Mouse (Mus musculus) midbrain, embryonic 15.5 days (tissue): ENCODE measurements at regions not wholly inside any gene's neighbourhood (a gene's known extent, or its start where the extent isn't known, plus 50 kb on each side); places are given as distances from the start of the nearest gene placed in this dataset.

Experiments used
- ATAC-seq: fragments of 200-750 bp; cut with Nextera tagmentation; replicated peaks from 2 replicates; pipeline ENCODE4 v1.8.0; 2017; ENCODE audit warnings: moderate TSS enrichment
- H3K27ac ChIP-seq: fragments of 300-500 bp; sonication (generic); 2 replicates; pipeline ENCODE4 v1.5.1; 2015; ENCODE audit warnings: mild to moderate bottlenecking, inconsistent platforms
- H3K27me3 ChIP-seq: fragments of 300-500 bp; sonication (generic); replicated peaks from 2 replicates; pipeline ENCODE4 v1.6.1; 2015; ENCODE audit warnings: inconsistent platforms
- H3K36me3 ChIP-seq: fragments of 300-500 bp; sonication (generic); replicated peaks from 2 replicates; pipeline ENCODE4 v1.6.1; 2015; ENCODE audit warnings: inconsistent platforms
- H3K4me1 ChIP-seq: fragments of 300-500 bp; sonication (generic); 2 replicates; pipeline ENCODE4 v1.6.1; 2015; ENCODE audit warnings: inconsistent platforms
- H3K4me2 ChIP-seq: fragments of 300-500 bp; sonication (generic); 2 replicates; pipeline ENCODE4 v1.6.1; 2015; ENCODE audit warnings: inconsistent platforms, mild to moderate bottlenecking, moderate library complexity
- H3K4me3 ChIP-seq: fragments of 300-500 bp; sonication (generic); 2 replicates; pipeline ENCODE4 v1.5.1; 2015; ENCODE audit warnings: mild to moderate bottlenecking, inconsistent platforms
- H3K9ac ChIP-seq: fragments of 300-500 bp; sonication (generic); 2 replicates; pipeline ENCODE4 v1.6.1; 2015; ENCODE audit warnings: mild to moderate bottlenecking, inconsistent platforms
- H3K9me3 ChIP-seq: fragments of 300-500 bp; sonication (generic); 2 replicates; pipeline ENCODE4 v1.6.1; 2016; ENCODE audit warnings: inconsistent platforms
- WGBS: fragments of 180-500 bp; shearing (Covaris S2); methylation state at CpG from one replicate; pipeline ENCODE4 v1.1.7; 2015; ENCODE audit warnings: mixed read lengths; 5-methylcytosine and 5-hydroxymethylcytosine counted together

DNA sequence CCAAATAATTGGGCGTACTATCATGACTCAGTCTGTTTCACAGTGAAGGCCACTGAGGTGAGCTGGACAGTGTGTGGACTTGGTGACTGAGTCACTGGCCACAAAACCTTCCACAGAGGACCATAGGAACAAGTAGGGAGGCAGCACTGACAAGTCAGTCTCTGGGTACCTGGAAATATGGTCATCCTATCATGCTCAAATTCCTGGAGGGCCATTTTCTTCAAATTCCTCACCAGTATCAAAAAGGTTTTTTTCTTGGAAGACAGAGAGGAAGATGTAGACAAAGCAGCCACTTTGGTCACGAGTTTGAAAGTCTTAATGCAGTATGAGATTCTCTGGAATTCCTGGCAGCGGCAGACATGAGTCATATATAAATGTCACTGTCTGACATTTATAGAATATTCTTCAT lies 101.8 kb upstream of the Rai14 start:
- H3K27ac ChIP-seq = no peak overlapping the region
- no peak overlapping the region for H3K9ac ChIP-seq
- no peak overlapping the region for H3K4me2 ChIP-seq
- no peaks in the 10 kb centered on the region for H3K36me3 ChIP-seq
- H3K27me3 ChIP-seq = no peaks in the 10 kb centered on the region
- no peak for ATAC-seq
- H3K4me1 ChIP-seq = no peaks in the 10 kb centered on the region
- WGBS = 83% methylated on average over 3 of the region's 3 CpGs
- no peaks in the 10 kb centered on the region for H3K9me3 ChIP-seq
- no peak overlapping the region for H3K4me3 ChIP-seq

GRCm38 (mm10) chr15:10818216-10818615 lies 103.8 kb upstream of the Rai14 start:
- Histone ChIP-seq H3K27me3 (no peaks in the 10 kb centered on the region), H3K9me3 (no peaks in the 10 kb centered on the region), H3K4me1 (no peaks in the 10 kb centered on the region), H3K36me3 (no peaks in the 10 kb centered on the region), H3K4me2 (no peak overlapping the region), H3K27ac (no peak overlapping the region), H3K4me3 (no peak overlapping the region), H3K9ac (no peak overlapping the region)
- whole genome bisulfite sequencing = 74% methylated on average over 6 of the region's 6 CpGs
- ATAC-seq = no peak; the same call in 1 of the 2 replicates

DNA sequence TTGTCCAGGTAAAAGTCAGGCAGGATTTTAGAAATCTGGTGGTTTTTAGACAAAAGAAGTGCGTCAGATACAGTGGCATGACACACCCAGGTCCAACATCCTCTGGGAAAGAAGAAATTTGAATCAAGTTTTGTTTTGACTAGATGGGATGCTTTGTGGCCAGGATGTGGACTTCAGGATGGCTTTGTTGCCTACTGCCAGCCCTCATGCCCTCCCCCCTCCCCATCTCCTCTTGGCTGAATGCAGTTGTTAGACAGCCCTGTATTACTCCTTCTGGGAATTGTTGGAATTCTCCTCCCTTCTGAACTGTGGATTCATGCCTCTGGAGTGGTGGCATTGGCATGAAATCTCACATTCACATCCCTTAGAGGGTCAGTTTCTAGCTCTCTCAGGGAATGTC lies 104.3 kb upstream of the Rai14 start:
- ATAC-seq = no peak
- H3K4me3 ChIP-seq = no peak overlapping the region
- H3K36me3 ChIP-seq = no peaks in the 10 kb centered on the region
- 70% methylated on average over 1 of the region's 1 CpGs for WGBS
- no peaks in the 10 kb centered on the region for H3K27me3 ChIP-seq
- H3K9me3 ChIP-seq = no peaks in the 10 kb centered on the region
- H3K9ac ChIP-seq = no peak overlapping the region
- H3K4me2 ChIP-seq = no peak overlapping the region
- H3K4me1 ChIP-seq = peaks cover under 1% of the 10 kb centered on the region; the same call in 1 of the 2 replicates
- no peak overlapping the region for H3K27ac ChIP-seq

DNA sequence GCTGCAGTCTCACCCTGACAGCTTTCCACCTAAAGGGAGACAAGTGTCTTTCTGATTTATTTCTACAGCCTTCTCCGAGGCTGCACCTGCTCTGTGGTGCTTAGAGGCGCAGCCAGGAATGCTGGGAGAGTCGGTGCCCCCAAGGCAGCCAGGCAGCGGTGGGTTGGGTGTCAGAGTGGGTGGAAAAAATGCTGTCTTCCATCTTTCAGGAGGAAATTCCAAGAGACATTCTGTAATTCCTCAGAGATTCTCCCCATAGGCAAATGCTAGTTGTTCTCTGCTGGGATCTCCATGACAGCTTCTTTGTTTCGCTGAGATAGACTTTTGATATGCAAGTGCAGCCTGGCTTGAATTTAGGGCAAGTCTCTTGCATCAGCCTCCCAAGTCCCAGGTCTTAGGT lies 109.5 kb upstream of the Rai14 start:
- no peaks in the 10 kb centered on the region for H3K27me3 ChIP-seq
- ATAC-seq = no peak
- H3K4me2 ChIP-seq = no peak overlapping the region
- no peak overlapping the region for H3K27ac ChIP-seq
- H3K36me3 ChIP-seq = no peaks in the 10 kb centered on the region
- H3K9ac ChIP-seq = no peak overlapping the region
- no peaks in the 10 kb centered on the region for H3K9me3 ChIP-seq
- H3K4me1 ChIP-seq = peaks cover 3% of the 10 kb centered on the region; the same call in 1 of the 2 replicates
- 78% methylated on average over 5 of the region's 5 CpGs for WGBS
- no peak overlapping the region for H3K4me3 ChIP-seq

DNA sequence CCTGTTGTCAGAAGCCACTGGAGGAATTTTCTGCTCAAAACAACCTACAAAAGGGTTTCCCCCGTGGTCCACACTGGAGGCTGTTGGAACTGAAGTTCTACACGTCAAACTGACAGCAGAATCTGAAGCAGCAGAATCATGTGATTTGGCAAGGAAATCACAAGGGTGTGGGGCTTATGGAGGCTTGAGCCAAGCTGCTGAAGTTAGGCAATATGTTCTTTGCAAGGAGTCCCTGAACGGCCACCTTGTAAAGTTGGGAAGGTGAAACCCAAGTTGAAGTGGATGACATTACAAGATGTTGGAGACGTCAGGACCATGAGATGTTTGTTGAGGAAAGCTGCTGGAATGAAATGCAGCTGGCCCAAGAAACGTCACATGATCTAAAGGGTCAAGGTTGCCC lies 115.2 kb upstream of the Rai14 start:
- H3K4me2 ChIP-seq = no peak overlapping the region
- no peaks in the 10 kb centered on the region for H3K27me3 ChIP-seq
- H3K4me3 ChIP-seq = no peak overlapping the region
- no peak overlapping the region for H3K9ac ChIP-seq
- H3K9me3 ChIP-seq = no peaks in the 10 kb centered on the region
- ATAC-seq = no peak
- H3K4me1 ChIP-seq = no peaks in the 10 kb centered on the region
- no peak overlapping the region for H3K27ac ChIP-seq
- no peaks in the 10 kb centered on the region for H3K36me3 ChIP-seq
- WGBS = 84% methylated on average over 5 of the region's 5 CpGs

DNA sequence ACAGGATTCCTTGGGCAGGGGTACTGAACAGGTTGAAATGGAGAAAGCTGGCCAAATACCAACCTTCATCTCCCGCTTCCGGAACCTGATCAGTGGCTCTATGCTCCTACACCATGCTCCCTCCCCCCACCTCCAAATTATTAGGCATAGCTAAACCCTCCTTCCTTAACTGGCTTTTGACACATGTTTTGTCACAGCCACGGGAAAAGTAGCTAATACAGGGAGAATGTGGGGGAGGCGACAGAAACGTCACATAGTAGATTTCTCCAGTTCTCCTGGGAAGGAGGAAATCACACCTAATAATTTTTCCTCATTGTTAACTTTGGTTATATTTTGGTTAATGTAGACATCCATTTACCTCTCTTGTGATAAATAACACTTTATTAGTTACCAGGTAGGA lies 116.1 kb upstream of the Rai14 start:
- no peaks in the 10 kb centered on the region for H3K27me3 ChIP-seq
- no peaks in the 10 kb centered on the region for H3K9me3 ChIP-seq
- H3K9ac ChIP-seq = no peak overlapping the region
- no peak overlapping the region for H3K4me2 ChIP-seq
- H3K27ac ChIP-seq = no peak overlapping the region
- 85% methylated on average over 5 of the region's 5 CpGs for WGBS
- H3K36me3 ChIP-seq = no peaks in the 10 kb centered on the region
- ATAC-seq = no peak
- no peaks in the 10 kb centered on the region for H3K4me1 ChIP-seq
- no peak overlapping the region for H3K4me3 ChIP-seq

- H3K27me3 ChIP-seq = no peaks in the 10 kb centered on the region
- ATAC-seq = no peak
- H3K4me2 ChIP-seq = no peak overlapping the region
- H3K9ac ChIP-seq = no peak overlapping the region
- H3K4me1 ChIP-seq = no peaks in the 10 kb centered on the region
- H3K27ac ChIP-seq = no peak overlapping the region
- H3K9me3 ChIP-seq = no peaks in the 10 kb centered on the region
- H3K36me3 ChIP-seq = no peaks in the 10 kb centered on the region
- WGBS = 85% methylated on average over 5 of the region's 5 CpGs
- no peak overlapping the region for H3K4me3 ChIP-seq
Observed at GRCm38 (mm10) chr15:10831106-10831505, 116.7 kb upstream of the Rai14 start.

- WGBS = 57% methylated on average over 1 of the region's 1 CpGs
- H3K9ac ChIP-seq = no peak overlapping the region
- no peaks in the 10 kb centered on the region for H3K4me1 ChIP-seq
- no peak for ATAC-seq
- no peak overlapping the region for H3K4me3 ChIP-seq
- no peaks in the 10 kb centered on the region for H3K36me3 ChIP-seq
- H3K4me2 ChIP-seq = no peak overlapping the region
- H3K9me3 ChIP-seq = no peaks in the 10 kb centered on the region
- H3K27me3 ChIP-seq = no peaks in the 10 kb centered on the region
- no peak overlapping the region for H3K27ac ChIP-seq
Observed at GRCm38 (mm10) chr15:10832331-10832730, 117.9 kb upstream of the Rai14 start.

GRCm38 (mm10) chr15:10833866-10834571 lies 118.1 kb upstream of the C1qtnf3 start:
- 87% methylated on average over 7 of the region's 7 CpGs for WGBS
- no peak for ATAC-seq
- no peak overlapping the region for H3K27ac ChIP-seq
- no peak overlapping the region for H3K4me2 ChIP-seq
- H3K4me3 ChIP-seq = no peak overlapping the region
- H3K27me3 ChIP-seq = no peaks in the 10 kb centered on the region
- no peaks in the 10 kb centered on the region for H3K9me3 ChIP-seq
- no peaks in the 10 kb centered on the region for H3K4me1 ChIP-seq
- no peaks in the 10 kb centered on the region for H3K36me3 ChIP-seq
- H3K9ac ChIP-seq = no peak overlapping the region

GRCm38 (mm10) chr15:10838584-10839288 lies 113.4 kb upstream of the C1qtnf3 start:
- no peaks in the 10 kb centered on the region for H3K9me3 ChIP-seq
- no peak overlapping the region for H3K9ac ChIP-seq
- H3K36me3 ChIP-seq = no peaks in the 10 kb centered on the region
- no peak for ATAC-seq
- H3K4me2 ChIP-seq = no peak overlapping the region
- H3K27me3 ChIP-seq = no peaks in the 10 kb centered on the region
- no peak overlapping the region for H3K27ac ChIP-seq
- H3K4me1 ChIP-seq = no peaks in the 10 kb centered on the region
- 78% methylated on average over 1 of the region's 1 CpGs for WGBS
- H3K4me3 ChIP-seq = no peak overlapping the region

- no peaks in the 10 kb centered on the region for H3K9me3 ChIP-seq
- H3K4me3 ChIP-seq = no peak overlapping the region
- H3K27ac ChIP-seq = no peak overlapping the region
- no peaks in the 10 kb centered on the region for H3K27me3 ChIP-seq
- H3K4me1 ChIP-seq = no peaks in the 10 kb centered on the region
- WGBS = 87% methylated on average over 4 of the region's 4 CpGs
- no peak overlapping the region for H3K4me2 ChIP-seq
- no peak overlapping the region for H3K9ac ChIP-seq
- no peak for ATAC-seq
- H3K36me3 ChIP-seq = no peaks in the 10 kb centered on the region
Observed at GRCm38 (mm10) chr15:10840621-10841034, 111.5 kb upstream of the C1qtnf3 start.

DNA sequence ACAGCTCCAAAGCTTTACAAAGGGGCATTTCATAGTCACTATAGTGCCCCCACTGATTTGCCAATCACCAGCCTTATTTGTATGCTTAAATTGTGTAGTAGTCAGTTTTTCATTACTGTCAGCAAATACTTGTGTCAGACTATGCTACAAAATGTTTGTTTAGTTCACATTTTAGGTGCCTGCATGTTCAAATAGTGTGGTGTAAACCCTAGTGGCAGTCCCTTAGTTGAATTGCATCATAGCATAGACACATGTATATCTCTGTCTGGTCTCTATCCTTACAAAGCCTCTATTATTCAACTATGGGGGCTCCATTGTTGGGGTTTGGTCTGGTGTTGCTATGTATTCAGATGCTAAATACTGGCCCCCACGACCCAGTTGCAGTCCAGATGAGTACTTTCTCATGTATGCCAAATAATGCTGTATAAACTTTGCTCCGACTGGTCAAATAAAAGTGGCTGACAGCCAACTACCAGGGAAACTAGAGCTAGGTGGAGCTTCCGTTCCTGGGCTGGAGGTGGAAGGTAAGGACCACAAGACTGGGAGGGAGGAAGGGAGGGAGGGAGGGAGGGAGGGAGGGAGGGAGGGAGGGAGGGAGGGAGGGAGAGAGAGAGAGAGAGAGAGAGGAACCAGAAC lies 109.0 kb upstream of the C1qtnf3 start:
- Histone ChIP-seq H3K27ac (no peak overlapping the region), H3K4me1 (no peaks in the 10 kb centered on the region)
- WGBS = 40% methylated on average over 3 of the region's 3 CpGs

More for the DNA sequence above, 109.0 kb upstream of the C1qtnf3 start:
- no peak overlapping the region for H3K9ac ChIP-seq
- H3K4me2 ChIP-seq = no peak overlapping the region
- no peak for ATAC-seq
- no peak overlapping the region for H3K4me3 ChIP-seq
- no peaks in the 10 kb centered on the region for H3K36me3 ChIP-seq
- no peaks in the 10 kb centered on the region for H3K27me3 ChIP-seq
- H3K9me3 ChIP-seq = no peaks in the 10 kb centered on the region
